Mouse (Mus musculus): ENCODE results near the gene Zfp57. TPM values are rescaled to one million over a fixed set of nuclear protein-coding genes. Genes with fewer than 3 reads are reported as not detected.
"Not testable (repeated sequence)": the region's sequence is repeated elsewhere in the genome, so short reads cannot be mapped to it uniquely, and the experiment has no call there.

Zfp57 gene
- polyA plus RNA-seq, 1 experiment = not detected

GRCm38 (mm10) chr17:36971172-36971850, 29.7 kb upstream of the Zfp57 start:
- Histone ChIP-seq H3K4me3 (ENCODE audit: insufficient read depth, low read depth, low read length) (no peak overlapping the region), H3K27ac (ENCODE audit: insufficient read depth, low read depth, low read length) (no peak overlapping the region), H3K4me1 (ENCODE audit: control insufficient read depth, insufficient read depth, low read length) (no peaks in the 10 kb centered on the region)
- WGBS = 88% methylated on average over 6 of the region's 6 CpGs
- TF ChIP-seq POLR2A (IDR thresholded peaks at IDR 0.05; ENCODE audit: insufficient read depth, low read depth, low read length) (no peak), CTCF (IDR thresholded peaks at IDR 0.05; ENCODE audit: insufficient read depth, low read depth, low read length) (no peak)

DNA sequence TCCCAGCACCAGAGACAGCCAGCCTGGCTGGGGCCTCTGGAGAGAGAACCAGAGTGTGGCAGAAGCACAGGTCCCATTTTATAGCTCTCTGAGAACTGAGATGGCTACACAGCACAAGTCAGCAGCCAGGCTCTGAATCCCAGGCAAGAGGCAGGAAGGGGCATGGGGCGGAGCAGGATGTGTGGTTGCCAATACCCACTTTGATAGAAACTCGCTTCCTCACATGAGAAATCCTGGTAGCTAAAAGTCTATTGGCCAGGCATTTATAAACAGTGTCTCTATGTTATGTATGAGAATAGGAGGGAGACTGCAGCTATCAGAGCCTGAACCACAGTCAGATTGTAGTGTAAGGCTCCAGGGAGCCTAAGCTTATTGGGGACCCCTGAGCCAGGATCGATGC, 28.2 kb upstream of the Zfp57 start:
- no peak overlapping the region for H3K4me3 ChIP-seq (ENCODE audit: insufficient read depth, low read depth, low read length)
- 84% methylated on average over 3 of the region's 3 CpGs for WGBS
- H3K27ac ChIP-seq (ENCODE audit: insufficient read depth, low read depth, low read length) = no peak overlapping the region
- no peaks in the 10 kb centered on the region for H3K4me1 ChIP-seq (ENCODE audit: control insufficient read depth, insufficient read depth, low read length)
- TF ChIP-seq POLR2A (IDR thresholded peaks at IDR 0.05; ENCODE audit: insufficient read depth, low read depth, low read length) = no peak
- TF ChIP-seq CTCF (IDR thresholded peaks at IDR 0.05; ENCODE audit: insufficient read depth, low read depth, low read length) = no peak

- Histone ChIP-seq H3K4me1 (ENCODE audit: control insufficient read depth, insufficient read depth, low read length) (no peaks in the 10 kb centered on the region), H3K27ac (ENCODE audit: insufficient read depth, low read depth, low read length) (no peak overlapping the region), H3K4me3 (ENCODE audit: insufficient read depth, low read depth, low read length) (no peak overlapping the region)
- WGBS = 68% methylated on average over 8 of the region's 8 CpGs
- TF ChIP-seq CTCF (IDR thresholded peaks at IDR 0.05; ENCODE audit: insufficient read depth, low read depth, low read length) (no peak), POLR2A (IDR thresholded peaks at IDR 0.05; ENCODE audit: insufficient read depth, low read depth, low read length) (no peak)
Measured at GRCm38 (mm10) chr17:36973271-36973787, 27.6 kb upstream of the Zfp57 start.

GRCm38 (mm10) chr17:36981221-36981813, 19.6 kb upstream of the Zfp57 start, which contains the start of gene 2410137M14Rik:
Gene 2410137M14Rik, minus strand, starts transcription at chr17:36981237.
- Histone ChIP-seq H3K27ac (ENCODE audit: insufficient read depth, low read depth, low read length) (no peak within 1 kb of the TSS), H3K4me3 (ENCODE audit: insufficient read depth, low read depth, low read length) (0 out of 2 replicates have a peak within 1 kb of the TSS, but pooled peaks have one; percentile 6), H3K4me1 (ENCODE audit: control insufficient read depth, insufficient read depth, low read length) (peaks cover 6% of the 10 kb centered on the region)
- TF ChIP-seq CTCF (IDR thresholded peaks at IDR 0.05; ENCODE audit: insufficient read depth, low read depth, low read length) = no peak
- no peak for TF ChIP-seq POLR2A (IDR thresholded peaks at IDR 0.05; ENCODE audit: insufficient read depth, low read depth, low read length)
- WGBS = 16% methylated on average over 18 of the region's 18 CpGs

DNA sequence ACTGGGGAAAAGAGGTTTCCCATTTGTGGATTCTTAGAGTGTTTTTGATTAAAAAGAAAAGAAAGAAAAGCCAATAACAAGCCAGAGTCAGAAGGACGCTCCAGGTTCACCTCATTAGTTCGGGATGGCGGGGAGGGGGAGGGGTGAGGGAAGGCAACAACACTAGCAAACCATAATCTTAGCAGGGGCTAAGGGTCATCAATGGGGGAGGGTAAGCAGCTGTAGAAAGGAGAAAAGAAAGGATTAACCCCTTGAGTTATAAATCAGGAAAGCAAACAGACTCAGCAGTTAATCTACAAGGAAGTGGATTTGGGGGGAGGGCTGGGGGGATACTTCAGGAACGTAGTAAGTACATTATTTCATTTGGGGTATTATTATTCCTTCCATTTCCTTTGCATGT, 19.1 kb upstream of the Zfp57 start:
- H3K4me3 ChIP-seq (ENCODE audit: insufficient read depth, low read depth, low read length) = no peak overlapping the region
- H3K27ac ChIP-seq (ENCODE audit: insufficient read depth, low read depth, low read length) = no peak overlapping the region
- peaks cover 6% of the 10 kb centered on the region for H3K4me1 ChIP-seq (ENCODE audit: control insufficient read depth, insufficient read depth, low read length)
- 15% methylated on average over 4 of the region's 4 CpGs for WGBS
- TF ChIP-seq CTCF (IDR thresholded peaks at IDR 0.05; ENCODE audit: insufficient read depth, low read depth, low read length) = no peak
- TF ChIP-seq POLR2A (IDR thresholded peaks at IDR 0.05; ENCODE audit: insufficient read depth, low read depth, low read length) = no peak

DNA sequence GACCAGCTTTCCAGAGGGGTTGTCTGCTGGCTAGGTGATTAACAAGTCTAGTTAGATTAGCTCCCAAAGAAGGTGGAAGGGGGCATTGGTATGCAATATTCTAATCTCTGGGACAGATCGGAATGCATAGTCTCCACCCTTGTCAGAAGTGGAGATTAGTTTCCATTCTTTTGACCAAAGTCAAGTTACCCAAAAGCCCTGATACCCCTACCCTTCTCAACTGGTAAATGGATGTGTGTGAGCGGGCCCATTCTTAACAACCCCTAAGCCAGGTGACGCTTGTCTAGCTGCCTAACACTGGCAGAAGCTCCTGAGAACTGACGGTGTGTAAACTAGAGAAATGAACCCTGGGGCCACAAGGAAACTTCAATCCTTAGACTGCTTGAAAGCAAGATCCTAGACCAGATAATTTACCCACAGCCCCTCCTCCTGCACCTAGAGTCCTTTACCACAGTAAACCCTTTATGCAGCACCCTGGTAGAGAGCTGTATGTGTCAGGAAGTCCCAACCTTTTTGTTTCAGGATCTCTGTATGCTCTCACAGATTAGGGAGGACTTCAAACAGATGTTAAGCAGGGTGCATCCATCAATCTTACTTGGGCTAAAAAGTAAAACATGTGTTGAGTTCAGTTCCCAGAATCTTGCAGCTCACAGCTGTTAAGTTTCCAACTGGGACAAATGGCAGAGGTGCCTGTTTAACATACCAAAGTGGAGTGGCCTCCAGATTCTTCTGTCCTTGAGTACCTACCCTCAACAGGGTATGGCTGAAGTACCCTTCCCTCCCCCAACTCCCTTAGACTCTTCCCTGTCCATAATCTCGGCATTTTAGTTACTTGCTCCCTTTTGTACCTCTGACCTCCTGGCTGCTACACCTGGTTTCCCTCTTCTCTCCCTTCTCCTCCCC, 18.5 kb upstream of the Zfp57 start:
- 57% methylated on average over 5 of the region's 5 CpGs for WGBS
- H3K4me1 ChIP-seq (ENCODE audit: control insufficient read depth, insufficient read depth, low read length) = peaks cover 6% of the 10 kb centered on the region
- H3K27ac ChIP-seq (ENCODE audit: insufficient read depth, low read depth, low read length) = no peak overlapping the region
- TF ChIP-seq CTCF (IDR thresholded peaks at IDR 0.05; ENCODE audit: insufficient read depth, low read depth, low read length) (no peak), POLR2A (IDR thresholded peaks at IDR 0.05; ENCODE audit: insufficient read depth, low read depth, low read length) (no peak)
- no peak overlapping the region for H3K4me3 ChIP-seq (ENCODE audit: insufficient read depth, low read depth, low read length)

GRCm38 (mm10) chr17:36988475-36988874, 12.5 kb upstream of the Zfp57 start:
- Histone ChIP-seq H3K4me1 (ENCODE audit: control insufficient read depth, insufficient read depth, low read length) (peaks cover 4% of the 10 kb centered on the region; the same call in 1 of the 2 replicates), H3K27ac (ENCODE audit: insufficient read depth, low read depth, low read length) (no peak overlapping the region), H3K4me3 (ENCODE audit: insufficient read depth, low read depth, low read length) (no peak overlapping the region)
- TF ChIP-seq CTCF (IDR thresholded peaks at IDR 0.05; ENCODE audit: insufficient read depth, low read depth, low read length) (no peak), POLR2A (IDR thresholded peaks at IDR 0.05; ENCODE audit: insufficient read depth, low read depth, low read length) (no peak)
- WGBS = 17% methylated on average over 24 of the region's 24 CpGs

- no peak within 1 kb of the TSS for H3K4me3 ChIP-seq (ENCODE audit: insufficient read depth, low read depth, low read length)
- TF ChIP-seq CTCF (IDR thresholded peaks at IDR 0.05; ENCODE audit: insufficient read depth, low read depth, low read length) = no peak
- TF ChIP-seq POLR2A (IDR thresholded peaks at IDR 0.05; ENCODE audit: insufficient read depth, low read depth, low read length) = no peak
- WGBS = 37% methylated on average over 5 of the region's 5 CpGs
- H3K27ac ChIP-seq (ENCODE audit: insufficient read depth, low read depth, low read length) = no peak within 1 kb of the TSS
- H3K4me1 ChIP-seq (ENCODE audit: control insufficient read depth, insufficient read depth, low read length) = peaks cover 4% of the 10 kb centered on the region; the same call in 1 of the 2 replicates
Measured at GRCm38 (mm10) chr17:36989437-36989836, 11.5 kb upstream of the Zfp57 start, which contains the start of gene H2-M5. Gene H2-M5, minus strand, starts transcription at chr17:36989537.

GRCm38 (mm10) chr17:36990630-36991029, 10.3 kb upstream of the Zfp57 start:
- H3K4me1 ChIP-seq (ENCODE audit: control insufficient read depth, insufficient read depth, low read length); H3K4me3 ChIP-seq (ENCODE audit: insufficient read depth, low read depth, low read length); H3K27ac ChIP-seq (ENCODE audit: insufficient read depth, low read depth, low read length): not testable (repeated sequence)
- 88% methylated on average over 6 of the region's 6 CpGs for WGBS
